In genomic region chr15:60309909-60310308, GRCm38 (mm10) we compare ENCODE assay signal across 15 mouse cellular contexts.
DNase-seq lines count a peak whose midpoint lies in the region; ATAC-seq and TF ChIP-seq lines count a peak whose summit lies in the region.
"Had no signal": no experiment of that assay in that cellular context is flagged by ENCODE, and none has a peak within 500 bp of the region (broad histone marks: within the 10 kb centered on the region; RNA-seq: fewer than 3 reads in every experiment).

No protein-coding gene starts in this region.

- H3K27ac ChIP-seq in embryonic facial prominence, embryonic 14.5 days (replicated peaks; ENCODE audit: low read depth, low read length), result no peak overlapping the region
- no peak overlapping the region for H3K27ac ChIP-seq in embryonic facial prominence, embryonic 10.5 days (replicated peaks)
- H3K27ac ChIP-seq in forebrain, postnatal 0 days (ENCODE audit: low read depth, low read length), result no peak overlapping the region
- H3K27ac ChIP-seq: embryonic facial prominence, embryonic 15.5 days; liver, embryonic 15.5 days had no signal

- peak; percentile 11 for DNase-seq in embryonic facial prominence, embryonic 14.5 days (ENCODE audit: low spot score)
- no peak for DNase-seq in embryonic facial prominence, embryonic 10.5 days (ENCODE audit: low spot score)
- DNase-seq in forebrain, postnatal 0 days, result peak; percentile 77
- peak; percentile 42 to 47 for DNase-seq in layer of hippocampus, postnatal 10 days (ENCODE audit: low spot score in 2 of 2)
- DNase-seq in right cerebral cortex, adult 2 months (ENCODE audit: low spot score in 2 of 2), result peak; percentile 51 to 64
- DNase-seq in urinary bladder, postnatal 4 days (ENCODE audit: low spot score in 2 of 2), result no peak
- DNase-seq in spleen, adult 18-20 months, result no peak
- no peak for DNase-seq in yolk sac, embryonic 10.5 days (ENCODE audit: low spot score)
- DNase-seq: adrenal gland, adult 2 months; cerebellum, adult 9-10 months; heart, adult 11 months; heart, postnatal 4 days; kidney, postnatal 14 days had no signal

- ATAC-seq in embryonic facial prominence, embryonic 14.5 days (ENCODE audit: low read depth), result no peak
- ATAC-seq in forebrain, postnatal 0 days, result peak; percentile 55

- no peak for TF ChIP-seq CTCF in forebrain, postnatal 0 days (IDR thresholded peaks at IDR 0.05; ENCODE audit: low read depth)

- H3K9me3 ChIP-seq in embryonic facial prominence, embryonic 14.5 days (ENCODE audit: control insufficient read depth, low read length), result no peaks in the 10 kb centered on the region
- no peaks in the 10 kb centered on the region for H3K9me3 ChIP-seq in embryonic facial prominence, embryonic 10.5 days
- H3K9me3 ChIP-seq in forebrain, postnatal 0 days (ENCODE audit: low read length), result no peaks in the 10 kb centered on the region
- H3K9me3 ChIP-seq: embryonic facial prominence, embryonic 15.5 days; liver, embryonic 15.5 days had no signal

- no peak overlapping the region for H3K4me2 ChIP-seq in embryonic facial prominence, embryonic 14.5 days (ENCODE audit: low read depth, low read length)
- H3K4me2 ChIP-seq in forebrain, postnatal 0 days (ENCODE audit: low read depth), result no peak overlapping the region
- H3K4me2 ChIP-seq: embryonic facial prominence, embryonic 15.5 days; liver, embryonic 15.5 days had no signal

- WGBS in embryonic facial prominence, embryonic 14.5 days, result 59% methylated on average over 3 of the region's 3 CpGs
- 77% methylated on average over 3 of the region's 3 CpGs for WGBS in embryonic facial prominence, embryonic 10.5 days
- WGBS in forebrain, postnatal 0 days, result 50% methylated on average over 3 of the region's 3 CpGs

- no peak overlapping the region for H3K9ac ChIP-seq in embryonic facial prominence, embryonic 14.5 days (ENCODE audit: low read depth, low read length)
- H3K9ac ChIP-seq in forebrain, postnatal 0 days, result no peak overlapping the region
- H3K9ac ChIP-seq: embryonic facial prominence, embryonic 15.5 days; liver, embryonic 15.5 days had no signal

- H3K4me1 ChIP-seq in embryonic facial prominence, embryonic 14.5 days (ENCODE audit: control insufficient read depth, insufficient read depth, low read length), result no peaks in the 10 kb centered on the region
- peaks cover 17% of the 10 kb centered on the region for H3K4me1 ChIP-seq in embryonic facial prominence, embryonic 10.5 days
- no peaks in the 10 kb centered on the region for H3K4me1 ChIP-seq in forebrain, postnatal 0 days (ENCODE audit: insufficient read depth)
- H3K4me1 ChIP-seq: liver, embryonic 15.5 days had no signal

- no peaks in the 10 kb centered on the region for H3K27me3 ChIP-seq in embryonic facial prominence, embryonic 14.5 days (replicated peaks; ENCODE audit: control insufficient read depth, insufficient read depth, low read length)
- no peaks in the 10 kb centered on the region for H3K27me3 ChIP-seq in embryonic facial prominence, embryonic 10.5 days (replicated peaks; ENCODE audit: low read depth, poor library complexity, severe bottlenecking)
- H3K27me3 ChIP-seq in forebrain, postnatal 0 days (ENCODE audit: insufficient read depth, low read length), result no peaks in the 10 kb centered on the region
- H3K27me3 ChIP-seq: embryonic facial prominence, embryonic 15.5 days; liver, embryonic 15.5 days had no signal

- no peak overlapping the region for H3K4me3 ChIP-seq in embryonic facial prominence, embryonic 14.5 days (ENCODE audit: low read depth, low read length)
- no peak overlapping the region for H3K4me3 ChIP-seq in embryonic facial prominence, embryonic 10.5 days
- no peak overlapping the region for H3K4me3 ChIP-seq in forebrain, postnatal 0 days (ENCODE audit: low read depth, low read length)
- H3K4me3 ChIP-seq: embryonic facial prominence, embryonic 15.5 days; liver, embryonic 15.5 days had no signal

- no peaks in the 10 kb centered on the region for H3K36me3 ChIP-seq in embryonic facial prominence, embryonic 14.5 days (ENCODE audit: control insufficient read depth, insufficient read depth, low read length)
- H3K36me3 ChIP-seq in embryonic facial prominence, embryonic 10.5 days (replicated peaks), result no peaks in the 10 kb centered on the region
- no peaks in the 10 kb centered on the region for H3K36me3 ChIP-seq in forebrain, postnatal 0 days (ENCODE audit: insufficient read depth)
- H3K36me3 ChIP-seq: embryonic facial prominence, embryonic 15.5 days; liver, embryonic 15.5 days had no signal

Comparison
In these comparisons a context has a peak if more than half of its experiments do, and no peak if none do; other contexts are left out.
1. DNase-seq: peak in embryonic facial prominence, embryonic 14.5 days (single experiment), forebrain, postnatal 0 days (single experiment), layer of hippocampus, postnatal 10 days (2 of 2) and right cerebral cortex, adult 2 months (2 of 2); none in embryonic facial prominence, embryonic 10.5 days (single experiment), urinary bladder, postnatal 4 days (0 of 2), spleen, adult 18-20 months (0 of 2) and yolk sac, embryonic 10.5 days (single experiment).